Mouse (Mus musculus) CH12.LX (cell line): Measurements from ENCODE around the gene Pom121. TPM values are rescaled to one million over a fixed set of nuclear protein-coding genes. Genes with fewer than 3 reads are reported as not detected.
A peak's percentile ranks its signal among the peaks of the same experiment; 100 is the strongest.

Experiments
- DNase-seq: peaks from one replicate; pipeline ENCODE4 v3.0.0-alpha.2; 2013; ENCODE audit errors: extremely low read depth
- H3K27ac ChIP-seq: 2 replicates; pipeline ENCODE4 v1.5.1; 2012; ENCODE audit warnings: low read depth, mild to moderate bottlenecking, control low read depth, moderate library complexity; ENCODE audit not compliant: insufficient read depth
- H3K27me3 ChIP-seq: replicated peaks from 2 replicates; pipeline ENCODE3; 2012; ENCODE audit warnings: inconsistent platforms
- H3K36me3 ChIP-seq, 2 experiments: replicated peaks in 1 of 2; 2 replicates each; pipeline versions ENCODE3 to v1.6.1; 2012; ENCODE audit warnings: inconsistent platforms in 1 of 2, low read length in 1 of 2, mild to moderate bottlenecking in 1 of 2, mixed read lengths in 1 of 2, moderate library complexity in 1 of 2; ENCODE audit not compliant: control insufficient read depth in 1 of 2, insufficient read depth in 1 of 2
- H3K4me1 ChIP-seq, 2 experiments: 2 replicates each; pipeline ENCODE4 v1.6.1; 2012; ENCODE audit warnings: inconsistent platforms in 1 of 2, moderate library complexity in 1 of 2; ENCODE audit not compliant: insufficient read depth in 2 of 2, control insufficient read depth in 1 of 2
- H3K4me2 ChIP-seq: 2 replicates; pipeline ENCODE4 v1.6.1; 2012; ENCODE audit warnings: low read depth, mild to moderate bottlenecking, control low read depth; ENCODE audit not compliant: poor library complexity, insufficient read depth, severe bottlenecking
- H3K4me3 ChIP-seq, 3 experiments: fragments of 150-350 bp in 1 of 3; sonication (generic) in 1 of 3; replicated peaks in 1 of 3; 2 replicates each; pipeline versions ENCODE3 to v1.5.1; 2011 to 2012; ENCODE audit warnings: low read depth in 2 of 3, low read length in 2 of 3, mild to moderate bottlenecking in 2 of 3, moderate library complexity in 2 of 3, control low read depth in 1 of 3, improper control_type of control experiment in 1 of 3, inconsistent platforms in 1 of 3, mixed read lengths in 1 of 3; ENCODE audit not compliant: poor library complexity in 1 of 3
- H3K79me2 ChIP-seq: replicated peaks from 2 replicates; pipeline ENCODE4 v1.6.1; 2012; ENCODE audit warnings: mild to moderate bottlenecking, moderate library complexity; ENCODE audit not compliant: control insufficient read depth, poor library complexity, insufficient read depth, severe bottlenecking; ENCODE audit errors: extremely low read depth
- H3K9ac ChIP-seq: 2 replicates; pipeline ENCODE4 v1.6.1; 2012; ENCODE audit warnings: low read depth, mild to moderate bottlenecking, control low read depth, moderate library complexity; ENCODE audit not compliant: insufficient read depth
- H3K9me3 ChIP-seq: replicated peaks from 2 replicates; pipeline ENCODE3; 2012; ENCODE audit warnings: low read length, inconsistent platforms, mixed read lengths
- BHLHE40 ChIP-seq: IDR thresholded peaks from 2 replicates; pipeline ENCODE4 v1.6.1; 2011; ENCODE audit warnings: mild to moderate bottlenecking, low read depth, low read length, improper control_type of control experiment
- CHD1 ChIP-seq: IDR thresholded peaks from 2 replicates; pipeline ENCODE4 v1.6.1; 2012; ENCODE audit warnings: low read depth, low read length, improper control_type of control experiment, inconsistent platforms
- CTCF ChIP-seq, 2 experiments: IDR thresholded peaks in 1 of 2; conservative IDR thresholded peaks in 1 of 2; 2 replicates each; pipeline ENCODE4 v1.5.1; 2011 to 2012; ENCODE audit warnings: low read depth in 2 of 2, low read length in 2 of 2, improper control_type of control experiment in 1 of 2, inconsistent platforms in 1 of 2, mild to moderate bottlenecking in 1 of 2, moderate library complexity in 1 of 2
- E2F4 ChIP-seq: IDR thresholded peaks from 2 replicates; pipeline ENCODE4 v1.6.1; 2011; ENCODE audit warnings: low read depth, low read length, improper control_type of control experiment; ENCODE audit not compliant: insufficient replicate concordance
- EP300 ChIP-seq: IDR thresholded peaks from 2 replicates; pipeline ENCODE4 v1.6.1; 2011; ENCODE audit warnings: low read length, improper control_type of control experiment
- GABPA ChIP-seq: IDR thresholded peaks from 2 replicates; pipeline ENCODE4 v1.6.1; 2012; ENCODE audit warnings: low read depth, low read length, improper control_type of control experiment, inconsistent platforms; ENCODE audit not compliant: insufficient replicate concordance
- JUND ChIP-seq: conservative IDR thresholded peaks from 2 replicates; pipeline ENCODE4 v1.6.1; 2011; ENCODE audit warnings: low read depth, low read length, improper control_type of control experiment
- MAFK ChIP-seq: IDR thresholded peaks from 2 replicates; pipeline ENCODE4 v1.6.1; 2011; ENCODE audit warnings: low read length, improper control_type of control experiment; ENCODE audit not compliant: insufficient replicate concordance
- MAX ChIP-seq: IDR thresholded peaks from 2 replicates; pipeline ENCODE4 v1.6.1; 2011; ENCODE audit warnings: low read length, improper control_type of control experiment
- MEF2A ChIP-seq: IDR thresholded peaks from 2 replicates; pipeline ENCODE4 v1.6.1; 2014; ENCODE audit warnings: low read depth, mild to moderate bottlenecking, inconsistent platforms, low read length, improper control_type of control experiment, borderline replicate concordance
- MYC ChIP-seq: IDR thresholded peaks from 2 replicates; pipeline ENCODE4 v1.6.1; 2011; ENCODE audit warnings: low read depth, mild to moderate bottlenecking, improper control_type of control experiment, low read length
- NELFE ChIP-seq: IDR thresholded peaks from 2 replicates; pipeline ENCODE4 v1.6.1; 2011; ENCODE audit warnings: low read depth, low read length, improper control_type of control experiment
- PAX5 ChIP-seq: IDR thresholded peaks from 2 replicates; pipeline ENCODE4 v1.6.1; 2012; ENCODE audit warnings: low read length, inconsistent platforms, mixed read lengths
- RAD21 ChIP-seq: IDR thresholded peaks from 2 replicates; pipeline ENCODE4 v1.6.1; 2011; ENCODE audit warnings: low read depth, mild to moderate bottlenecking, low read length, improper control_type of control experiment, moderate library complexity
- SIN3A ChIP-seq: IDR thresholded peaks from 2 replicates; pipeline ENCODE4 v1.6.1; 2012; ENCODE audit warnings: low read length, improper control_type of control experiment, inconsistent platforms
- SMC3 ChIP-seq: IDR thresholded peaks from 2 replicates; pipeline ENCODE4 v1.6.1; 2011; ENCODE audit warnings: low read depth, low read length, improper control_type of control experiment
- UBTF ChIP-seq: IDR thresholded peaks from 2 replicates; pipeline ENCODE4 v1.6.1; 2012; ENCODE audit warnings: low read depth, mild to moderate bottlenecking, inconsistent platforms, low read length, improper control_type of control experiment, moderate library complexity
- USF1 ChIP-seq: IDR thresholded peaks from 2 replicates; pipeline ENCODE4 v1.6.1; 2014; ENCODE audit warnings: low read depth, mild to moderate bottlenecking, inconsistent platforms, low read length, improper control_type of control experiment
- USF2 ChIP-seq: conservative IDR thresholded peaks from 2 replicates; pipeline ENCODE4 v1.6.1; 2011; ENCODE audit warnings: low read depth, low read length, improper control_type of control experiment
- ZC3H11A ChIP-seq: IDR thresholded peaks from 2 replicates; pipeline ENCODE4 v1.6.1; 2012; ENCODE audit warnings: low read depth, mild to moderate bottlenecking, inconsistent platforms, low read length, improper control_type of control experiment
- ZKSCAN1 ChIP-seq: IDR thresholded peaks from 2 replicates; pipeline ENCODE4 v1.6.1; 2012; ENCODE audit warnings: low read depth, inconsistent platforms, low read length, improper control_type of control experiment, borderline replicate concordance
- ZMIZ1 ChIP-seq: IDR thresholded peaks from 2 replicates; pipeline ENCODE4 v1.6.1; 2012; ENCODE audit warnings: low read depth, mild to moderate bottlenecking, inconsistent platforms, low read length, improper control_type of control experiment
- ZNF384 ChIP-seq: IDR thresholded peaks from 2 replicates; pipeline ENCODE4 v1.6.1; 2012; ENCODE audit warnings: low read depth, low read length, improper control_type of control experiment, inconsistent platforms
- dilution Hi-C: fragments of 300-500 bp; cut with MboI; formaldehyde crosslinking; loops from 2 replicates; pipeline ENCODE4 v1.14.3; 2020; ENCODE audit warnings: low sequenced_read_pairs; ENCODE audit not compliant: extremely low pct_unique_long_range_greater_than_20kb, extremely low pct_ligation_motif_present
- in situ Hi-C: fragments of 300-500 bp; cut with MboI; formaldehyde crosslinking; loops from 3 replicates; pipeline ENCODE4 v1.14.3; 2019; ENCODE audit warnings: low sequenced_read_pairs, low pct_ligation_motif_present, low pct_unique_long_range_greater_than_20kb, mixed read lengths
- polyA plus RNA-seq: library from polyadenylated mRNA; unstranded; fragments of >175 nt; gene quantifications from 2 replicates; pipeline ENCODE4 v1.2.1, GENCODE M21; 2012; ENCODE audit warnings: low read depth; ENCODE audit not compliant: insufficient read length
- total RNA-seq, 2 experiments: library from RNA; depleted of rRNA; stranded (reverse); fragments of 300-350 nt in 1 of 2; fragments of >200 nt in 1 of 2; gene quantifications; 2 replicates each; pipeline ENCODE4 v1.2.3; 2012 to 2014

Pom121 gene
- total and polyA plus RNA-seq, 3 experiments, result 3.4 to 54.0 (median 10.4) TPM

- in situ Hi-C loops (no loop called here), dilution Hi-C loops (no loop called here)
- H3K79me2 ChIP-seq, result peaks cover 17% of the 10 kb centered on the region
- DNase-seq, result no peak
- H3K27ac ChIP-seq, result no peak overlapping the region
- no peaks in the 10 kb centered on the region for H3K27me3 ChIP-seq
- no peak overlapping the region for H3K4me2 ChIP-seq
- no peak overlapping the region for H3K9ac ChIP-seq
- no peak overlapping the region for H3K4me3 ChIP-seq
- peaks cover 64 to 68% of the 10 kb centered on the region in 2 experiments for H3K36me3 ChIP-seq
- peaks cover 3 to 17% of the 10 kb centered on the region in 2 experiments; a peak in 3 of 4 replicates for H3K4me1 ChIP-seq
- H3K9me3 ChIP-seq, result peaks cover 5% of the 10 kb centered on the region
- TF ChIP-seq MAX, result no peak
- no peak for TF ChIP-seq EP300
- no peak for TF ChIP-seq E2F4
- no peak for TF ChIP-seq NELFE
- no peak for TF ChIP-seq ZNF384
- peak; percentile 9 to 21; a peak in 1 of 4 replicates for TF ChIP-seq CTCF (conservative IDR thresholded peaks at IDR 0.05 in 1 of 2, IDR thresholded peaks at IDR 0.05 in 1 of 2; ENCODE audit: low read depth in 2 of 2, low read length in 2 of 2)
Measured at GRCm38 (mm10) chr5:135373601-135374000, 20.7 kb downstream of the Pom121 start.

- Histone ChIP-seq H3K27me3 (peaks cover 2% of the 10 kb centered on the region), H3K9me3 (peaks cover 5% of the 10 kb centered on the region), H3K36me3 (peaks cover 42 to 49% of the 10 kb centered on the region in 2 experiments), H3K4me1 (peaks cover 3 to 17% of the 10 kb centered on the region in 2 experiments; a peak in 3 of 4 replicates), H3K4me2 (no peak overlapping the region)
- dilution Hi-C loops, result no loop called here
- TF ChIP-seq GABPA, result no peak
- no peak for TF ChIP-seq EP300
- no peak for TF ChIP-seq MYC
- no peak for TF ChIP-seq CHD1
- no peak for TF ChIP-seq MEF2A
- TF ChIP-seq, all 38 proteins: peak for 0
- no peak overlapping the region for H3K9ac ChIP-seq
- no peak overlapping the region for H3K27ac ChIP-seq
- H3K79me2 ChIP-seq, result peaks cover 17% of the 10 kb centered on the region
- H3K4me3 ChIP-seq, result no peak overlapping the region
- DNase-seq, result no peak
- in situ Hi-C loops, result no loop called here
Measured at GRCm38 (mm10) chr5:135371195-135371594, 23.2 kb downstream of the Pom121 start.

GRCm38 (mm10) chr5:135369787-135370654 lies 24.3 kb downstream of the Pom121 start, which contains the start of gene Nsun5:
Gene Nsun5, plus strand, starts transcription at chr5:135369953.
- Histone ChIP-seq H3K4me2 (peak within 1 kb of the TSS; percentile 82), H3K4me3 (peak within 1 kb of the TSS; percentile 78 to 100 (median 94)), H3K36me3 (peaks cover 30 to 37% of the 10 kb centered on the region in 2 experiments), H3K27ac (no peak within 1 kb of the TSS; the same call in 1 of the 2 replicates), H3K9ac (peak within 1 kb of the TSS; percentile 81), H3K4me1 (peaks cover 3 to 17% of the 10 kb centered on the region in 2 experiments; a peak in 3 of 4 replicates), H3K9me3 (peaks cover 5% of the 10 kb centered on the region), H3K27me3 (peaks cover 14% of the 10 kb centered on the region), H3K79me2 (peaks cover 17% of the 10 kb centered on the region)
- in situ Hi-C loops (no loop called here), dilution Hi-C loops (no loop called here)
- peak; percentile 96 for DNase-seq
- TF ChIP-seq USF2 (no peak), GABPA (peak; percentile 44; the same call in 1 of the 2 replicates), UBTF (no peak), ZC3H11A (no peak), RAD21 (no peak), ZNF384 (0 out of 2 replicates have a peak, but pooled peaks have one; percentile 9), PAX5 (no peak), SIN3A (peak; percentile 92), E2F4 (no peak), JUND (no peak), BHLHE40 (no peak), ZKSCAN1 (no peak), CTCF (conservative IDR thresholded peaks at IDR 0.05 in 1 of 2, IDR thresholded peaks at IDR 0.05 in 1 of 2; ENCODE audit: low read depth in 2 of 2, low read length in 2 of 2) (no peak), CHD1 (no peak), EP300 (no peak), MAFK (no peak), USF1 (no peak), ZMIZ1 (peak; percentile 87; the same call in 1 of the 2 replicates), SMC3 (no peak)
